Mouse (Mus musculus) embryonic fibroblast, embryonic 13.5 days (primary cell): ENCODE measurements around the gene Rbms3. TPM values are rescaled to one million over a fixed set of nuclear protein-coding genes. Genes with fewer than 3 reads are reported as not detected.

Experiments
- H3K27ac ChIP-seq: 2 replicates; pipeline ENCODE4 v1.5.1; 2012; ENCODE audit warnings: low read length, control low read depth, inconsistent platforms; ENCODE audit not compliant: insufficient read depth
- H3K4me1 ChIP-seq: 2 replicates; pipeline ENCODE4 v1.6.1; 2011; ENCODE audit warnings: low read length; ENCODE audit not compliant: control insufficient read depth, insufficient read depth
- H3K4me3 ChIP-seq: 2 replicates; pipeline ENCODE4 v1.5.1; 2011; ENCODE audit warnings: mild to moderate bottlenecking, control low read depth, low read length; ENCODE audit not compliant: insufficient read depth
- CTCF ChIP-seq: IDR thresholded peaks from 2 replicates; pipeline ENCODE4 v1.5.1; 2011; ENCODE audit warnings: mild to moderate bottlenecking, control low read depth, low read length, moderate library complexity, borderline replicate concordance; ENCODE audit not compliant: insufficient read depth
- POLR2A ChIP-seq: IDR thresholded peaks from 2 replicates; pipeline ENCODE4 v1.6.1; 2011; ENCODE audit warnings: low read depth, mild to moderate bottlenecking, control low read depth, low read length, moderate library complexity
- polyA plus RNA-seq: library from polyadenylated mRNA; stranded (reverse); fragments of >200 nt; gene quantifications from 2 replicates; pipeline ENCODE4 v1.2.4, GENCODE M21; 2011; ENCODE audit warnings: low read depth; ENCODE audit not compliant: missing spikeins, insufficient read length

Rbms3 gene
- polyA plus RNA-seq, 1 experiment = 114 TPM

DNA sequence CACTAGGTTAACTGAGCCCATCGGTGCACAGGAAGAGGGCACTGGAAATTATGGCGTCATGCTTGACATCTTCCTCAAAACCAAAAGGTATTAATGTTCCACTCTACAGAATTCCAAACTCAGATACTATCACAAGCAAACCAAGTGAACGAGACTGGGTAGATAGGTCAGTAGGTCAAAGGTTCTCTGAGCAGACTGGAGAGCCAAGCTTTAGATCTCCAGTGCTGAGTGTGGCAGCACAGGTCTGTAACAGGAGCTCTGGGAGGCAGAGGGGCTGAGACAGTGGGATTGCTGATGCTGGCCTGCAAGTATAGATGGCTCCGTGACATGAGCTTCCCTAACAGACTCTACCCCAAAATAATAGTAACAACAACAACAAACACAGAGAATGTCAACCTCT is 682.3 kb downstream of the Rbms3 start:
- Histone ChIP-seq H3K4me3 (no peak overlapping the region), H3K4me1 (no peaks in the 10 kb centered on the region), H3K27ac (no peak overlapping the region)
- TF ChIP-seq POLR2A = no peak
- TF ChIP-seq CTCF = no peak

DNA sequence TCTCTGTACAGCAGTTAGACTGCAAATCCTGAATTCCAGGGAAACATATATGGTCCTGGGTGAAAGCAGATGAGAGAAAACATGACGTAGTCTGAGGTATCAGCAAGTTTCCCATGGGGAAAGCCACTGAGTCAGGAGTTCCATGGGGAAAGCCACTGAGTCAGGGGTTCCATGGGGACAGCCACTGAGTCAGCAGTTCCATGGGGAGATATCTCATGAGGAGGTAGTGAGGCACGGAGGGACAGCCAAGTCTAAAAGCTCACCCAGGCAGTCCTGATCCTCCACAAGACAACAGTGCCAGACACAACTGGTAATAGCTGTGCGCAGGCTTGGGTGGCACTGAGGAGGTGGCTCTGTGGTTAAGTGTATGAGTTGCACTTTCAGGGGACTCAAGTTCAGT is 682.9 kb downstream of the Rbms3 start:
- no peak overlapping the region for H3K27ac ChIP-seq

DNA sequence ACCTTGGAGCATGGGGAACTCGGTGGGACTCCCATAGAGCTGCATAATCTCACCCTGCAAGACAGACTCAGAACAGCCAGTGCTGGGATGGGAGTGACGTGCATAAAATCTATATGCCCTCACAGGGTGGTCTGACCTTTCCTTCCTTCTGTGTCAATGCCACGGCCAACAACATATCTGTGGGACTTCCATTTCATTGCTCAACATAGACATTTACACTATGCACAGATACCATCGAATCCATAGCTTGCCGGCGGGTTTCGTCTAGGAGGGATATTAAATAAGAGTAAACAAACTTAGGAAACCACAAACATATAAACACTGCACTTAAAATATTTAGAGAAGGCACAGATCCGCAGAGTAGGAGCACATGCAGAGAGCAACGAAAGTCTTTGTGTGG is 684.0 kb downstream of the Rbms3 start:
- no peak overlapping the region for H3K27ac ChIP-seq
- no peak for TF ChIP-seq CTCF
- no peak for TF ChIP-seq POLR2A
- H3K4me1 ChIP-seq = no peaks in the 10 kb centered on the region; the same call in 1 of the 2 replicates
- no peak overlapping the region for H3K4me3 ChIP-seq

More for the DNA sequence above, 682.9 kb downstream of the Rbms3 start:
- H3K4me1 ChIP-seq = no peaks in the 10 kb centered on the region
- H3K4me3 ChIP-seq = no peak overlapping the region
- TF ChIP-seq CTCF (no peak), POLR2A (no peak)

DNA sequence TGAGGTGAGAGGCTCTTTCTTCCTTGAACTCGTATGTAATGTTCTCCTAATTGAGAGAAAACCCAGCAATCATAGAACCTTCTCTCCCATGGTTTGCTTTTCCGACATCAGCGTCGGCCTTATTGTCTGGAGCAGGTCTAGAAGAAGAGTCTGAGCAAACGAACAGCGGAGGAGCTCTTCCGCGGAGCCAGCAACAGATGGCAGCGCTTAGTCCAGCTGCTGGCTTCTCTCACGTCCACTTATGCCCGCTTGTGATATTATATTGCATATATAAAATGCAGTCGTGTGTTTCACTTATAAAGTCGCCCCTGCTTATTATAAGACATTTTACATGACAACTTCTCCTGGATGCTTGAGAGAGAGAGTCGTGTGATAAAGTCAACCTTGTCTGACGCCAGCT is 685.8 kb downstream of the Rbms3 start:
- no peak overlapping the region for H3K27ac ChIP-seq
- no peaks in the 10 kb centered on the region; the same call in 1 of the 2 replicates for H3K4me1 ChIP-seq
- no peak overlapping the region for H3K4me3 ChIP-seq
- no peak for TF ChIP-seq CTCF
- no peak for TF ChIP-seq POLR2A

DNA sequence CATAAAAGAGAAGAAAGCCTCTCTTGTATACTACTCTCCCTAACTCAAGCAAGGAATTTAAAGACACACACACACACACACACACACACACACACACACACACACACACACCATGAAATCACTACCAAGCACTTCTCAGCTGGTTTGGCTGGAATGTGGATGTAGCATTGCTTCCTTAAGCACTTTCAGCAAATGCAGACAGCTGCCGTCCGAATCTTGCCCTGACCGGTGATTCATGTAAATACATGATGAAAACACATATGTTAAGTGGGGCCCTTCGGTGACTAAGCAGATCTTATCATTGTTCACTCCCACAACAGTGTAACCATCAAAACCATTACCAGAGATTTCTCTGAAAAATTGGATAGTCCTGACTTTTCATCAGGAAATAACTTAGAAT is 688.6 kb downstream of the Rbms3 start:
- H3K4me3 ChIP-seq = no peak overlapping the region
- no peak for TF ChIP-seq POLR2A
- TF ChIP-seq CTCF = no peak
- H3K27ac ChIP-seq = no peak overlapping the region
- H3K4me1 ChIP-seq = no peaks in the 10 kb centered on the region; the same call in 1 of the 2 replicates

DNA sequence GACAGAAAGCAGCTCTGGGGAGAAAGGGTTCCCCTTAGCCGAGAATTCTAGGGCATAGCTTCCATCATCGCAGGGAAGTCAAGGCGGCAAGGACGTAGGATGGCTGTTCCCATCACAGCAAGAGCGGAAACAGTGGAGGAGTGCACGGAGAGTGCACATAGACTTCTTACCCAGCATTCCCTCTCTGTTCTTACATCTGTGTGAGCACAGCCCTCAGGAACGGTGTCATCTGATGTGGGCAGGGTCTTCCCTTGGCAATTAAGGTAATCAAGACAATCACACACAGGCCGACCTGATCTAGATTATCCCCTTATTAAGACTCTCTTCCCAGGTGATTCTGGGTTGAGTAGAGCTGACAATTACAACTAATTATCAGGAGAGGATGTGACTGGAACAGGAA is 689.0 kb downstream of the Rbms3 start:
- TF ChIP-seq CTCF (no peak), POLR2A (no peak)

DNA sequence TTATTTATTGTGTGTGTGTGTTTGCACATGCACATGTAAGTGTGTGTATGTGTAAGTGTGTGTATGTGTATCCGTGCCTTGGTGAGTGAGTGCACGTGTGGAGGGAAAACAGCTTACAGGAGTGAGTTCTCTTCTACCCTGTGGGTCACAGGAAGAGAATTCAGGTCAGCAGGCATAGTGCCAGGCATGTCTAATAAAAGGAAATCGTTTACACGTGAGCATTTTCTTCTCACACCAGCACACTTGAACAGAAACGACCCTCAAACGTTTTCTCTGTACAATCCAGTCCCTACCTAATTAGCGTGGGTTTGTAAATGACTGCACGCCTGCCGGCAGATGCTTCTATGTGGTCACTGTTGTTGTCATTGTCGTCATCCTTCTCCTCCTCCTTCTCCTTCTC is 701.4 kb downstream of the Rbms3 start:
- TF ChIP-seq POLR2A = no peak
- no peak for TF ChIP-seq CTCF
- Histone ChIP-seq H3K4me1 (peaks cover 4% of the 10 kb centered on the region), H3K27ac (no peak overlapping the region), H3K4me3 (no peak overlapping the region)

More for the DNA sequence above, 689.0 kb downstream of the Rbms3 start:
- Histone ChIP-seq H3K27ac (no peak overlapping the region), H3K4me3 (no peak overlapping the region), H3K4me1 (no peaks in the 10 kb centered on the region; the same call in 1 of the 2 replicates)

DNA sequence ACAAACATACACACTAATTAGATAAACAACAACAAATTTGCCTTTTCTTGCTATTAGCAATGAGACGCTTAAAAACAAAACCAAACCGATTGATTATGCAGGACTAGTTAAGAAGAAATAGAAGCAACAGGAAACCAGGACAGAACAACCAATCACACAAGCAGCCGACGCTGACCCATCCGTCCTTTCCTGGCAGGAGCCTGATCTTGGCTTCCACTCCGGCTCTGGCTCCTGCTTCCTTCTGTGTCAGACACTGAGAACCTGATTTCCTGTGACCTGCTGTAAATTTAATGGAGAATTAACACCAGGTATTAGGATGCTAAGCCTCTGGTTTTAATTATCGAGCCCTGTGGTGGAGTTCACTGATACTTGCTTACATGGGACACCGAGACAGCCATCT is 706.6 kb downstream of the Rbms3 start:
- Histone ChIP-seq H3K4me3 (no peak overlapping the region), H3K4me1 (peaks cover 3% of the 10 kb centered on the region), H3K27ac (peak overlapping the region; percentile 13; the same call in 1 of the 2 replicates)
- no peak for TF ChIP-seq CTCF
- TF ChIP-seq POLR2A = no peak

DNA sequence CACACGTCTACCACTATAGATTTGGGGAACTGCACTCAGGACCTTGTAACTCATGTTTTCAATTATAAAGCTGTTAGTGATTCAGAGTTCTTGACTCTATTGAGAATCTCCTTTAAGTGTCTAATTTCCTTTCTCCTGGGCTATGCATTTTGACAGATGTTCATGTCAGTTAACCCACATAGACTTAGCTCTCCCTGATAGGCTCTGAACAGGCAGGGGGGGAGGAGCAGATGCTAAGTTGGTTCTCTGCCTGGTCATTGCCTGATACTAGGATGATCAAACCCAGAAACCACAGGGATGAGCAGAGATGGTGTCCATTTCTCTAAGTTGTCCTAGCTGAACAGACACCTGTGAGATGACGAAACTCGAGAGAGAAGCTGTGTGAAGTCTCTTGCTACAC is 707.2 kb downstream of the Rbms3 start:
- H3K4me3 ChIP-seq = no peak overlapping the region
- no peak for TF ChIP-seq POLR2A
- TF ChIP-seq CTCF = no peak
- H3K4me1 ChIP-seq = 0 out of 2 replicates have a peak, but pooled peaks cover 2% of the 10 kb centered on the region
- H3K27ac ChIP-seq = peak overlapping the region; percentile 13; the same call in 1 of the 2 replicates

DNA sequence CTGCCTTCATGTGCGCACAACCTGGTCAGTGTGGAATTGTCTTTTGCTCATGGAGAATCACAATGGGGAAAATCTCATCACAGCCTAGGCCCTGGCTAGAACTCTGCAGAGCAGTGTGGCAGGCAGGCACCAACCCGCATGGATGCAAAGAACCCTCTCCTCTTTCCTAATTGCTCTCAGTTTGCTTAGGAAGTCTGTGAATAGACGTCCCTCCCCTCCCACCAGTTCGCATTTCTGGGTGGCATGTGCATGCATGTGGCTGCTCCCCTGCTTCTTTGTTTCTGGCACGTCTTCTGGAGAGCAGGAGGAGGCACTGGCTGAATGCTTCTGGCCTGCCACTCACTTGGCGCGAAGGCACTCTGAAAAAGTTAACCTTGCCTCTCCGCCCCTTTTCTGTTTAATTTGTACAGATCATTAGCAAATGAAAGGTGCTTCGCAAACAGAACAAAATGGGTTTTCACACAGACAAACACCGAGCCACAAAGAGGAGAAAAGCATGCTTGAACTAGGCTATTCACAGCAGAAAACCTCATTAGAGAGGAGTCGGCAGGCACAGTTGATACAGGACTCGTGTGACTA is 710.2 kb downstream of the Rbms3 start:
- TF ChIP-seq POLR2A (no peak), CTCF (no peak)
- 0 out of 2 replicates have a peak, but pooled peaks cover 2% of the 10 kb centered on the region for H3K4me1 ChIP-seq
- H3K27ac ChIP-seq = no peak overlapping the region
- no peak overlapping the region for H3K4me3 ChIP-seq
